Mouse (Mus musculus): ENCODE measurements around the gene Tifa. TPM values are rescaled to one million over a fixed set of nuclear protein-coding genes. Genes with fewer than 3 reads are reported as not detected.

Tifa gene
- total RNA-seq, 2 experiments from 2014 or later: 3.8 to 6.3 TPM

DNA sequence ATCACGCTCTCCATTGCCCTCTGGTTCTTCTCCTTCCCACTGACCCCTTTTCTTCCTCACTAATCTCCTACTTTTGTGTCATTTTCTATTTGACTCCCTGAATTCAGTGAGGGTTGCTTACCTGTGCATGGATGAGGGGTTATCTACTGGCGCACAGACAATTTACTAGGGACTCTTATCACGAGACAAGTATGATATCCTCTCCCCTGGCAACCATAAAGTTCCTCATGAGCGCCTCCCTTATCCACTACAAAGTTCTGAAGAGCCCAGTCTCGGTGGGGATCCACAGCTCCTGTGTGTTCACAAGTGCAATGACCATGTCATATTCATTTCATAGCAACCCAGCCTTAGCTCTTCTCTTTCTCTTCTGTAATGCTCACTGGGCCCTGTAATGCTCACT, 60.3 kb downstream of the Tifa start:
- intact Hi-C loops (cut with DNase I): no loop called here

DNA sequence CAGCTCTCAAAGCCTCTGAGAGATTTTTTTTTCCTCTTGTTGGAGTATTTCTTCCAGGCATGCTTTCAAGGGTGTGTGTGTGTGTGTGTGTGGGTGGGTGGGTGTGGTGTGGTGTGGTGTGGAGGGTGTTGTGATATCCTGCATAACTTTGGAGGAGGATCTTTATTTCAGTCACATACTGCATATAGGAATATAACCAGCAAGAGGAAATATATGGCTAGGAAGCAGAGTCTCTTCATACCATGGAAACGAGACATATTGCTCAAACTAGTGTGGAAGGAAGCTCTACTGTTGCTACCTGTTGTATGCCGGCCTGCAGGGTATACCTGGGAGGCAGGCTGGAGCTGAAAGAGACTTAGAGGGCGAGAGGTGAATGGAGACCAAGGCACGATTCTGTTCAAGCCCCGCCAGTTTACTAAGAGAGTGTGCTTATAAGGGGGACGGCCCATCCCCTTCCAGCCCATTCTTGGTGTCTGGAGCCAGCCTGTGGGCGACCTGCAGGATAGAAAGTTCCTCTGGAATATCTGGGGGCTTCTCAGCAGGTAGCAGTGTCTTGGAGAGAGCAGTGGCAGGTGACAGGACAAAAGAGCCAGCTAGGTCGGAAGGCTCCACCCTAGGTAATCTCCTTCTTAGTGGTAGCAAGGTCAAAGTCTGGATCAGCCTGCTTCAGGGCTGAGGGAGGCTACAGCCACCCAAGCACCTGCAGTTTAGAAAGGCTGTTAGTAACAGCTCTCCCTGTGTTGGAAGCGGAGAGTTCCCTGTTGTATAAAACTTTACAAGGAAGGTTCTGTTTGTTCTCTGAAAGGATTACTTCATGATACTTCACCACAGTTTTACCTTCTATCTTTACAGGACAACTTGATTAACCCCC, 61.4 kb downstream of the Tifa start:
- intact Hi-C loops (cut with DNase I): no loop called here
- DNase-seq (ENCODE audit: low spot score in 2 of 2): no peak

More for the DNA sequence above, 60.3 kb downstream of the Tifa start:
- DNase-seq (ENCODE audit: low spot score in 2 of 2): no peak

DNA sequence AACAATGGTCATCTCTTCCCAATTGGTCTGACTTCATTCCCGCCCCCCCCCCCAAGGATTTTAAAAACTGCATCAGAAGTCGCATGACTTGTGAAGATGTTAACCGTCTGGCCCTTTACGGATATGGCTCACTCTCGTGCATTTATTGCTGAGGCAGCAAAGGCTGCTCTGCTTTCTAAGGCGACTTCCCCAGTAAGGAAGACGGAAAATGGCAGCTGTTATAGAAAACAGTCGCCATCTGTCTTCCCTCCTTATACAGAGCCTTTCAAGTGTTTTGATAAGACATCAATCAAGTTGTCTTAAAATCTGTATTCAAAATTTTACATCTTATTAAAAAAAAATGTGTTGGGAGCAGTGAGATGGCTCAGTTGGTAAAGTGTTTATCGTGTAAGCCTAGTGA, 63.1 kb downstream of the Tifa start:
- intact Hi-C loops (cut with DNase I): loop anchor here (1.0 kb wide), 1 partner anchor 97 kb away; no protein-coding TSS in a partner anchor
- no peak for DNase-seq (ENCODE audit: low spot score in 2 of 2)

DNA sequence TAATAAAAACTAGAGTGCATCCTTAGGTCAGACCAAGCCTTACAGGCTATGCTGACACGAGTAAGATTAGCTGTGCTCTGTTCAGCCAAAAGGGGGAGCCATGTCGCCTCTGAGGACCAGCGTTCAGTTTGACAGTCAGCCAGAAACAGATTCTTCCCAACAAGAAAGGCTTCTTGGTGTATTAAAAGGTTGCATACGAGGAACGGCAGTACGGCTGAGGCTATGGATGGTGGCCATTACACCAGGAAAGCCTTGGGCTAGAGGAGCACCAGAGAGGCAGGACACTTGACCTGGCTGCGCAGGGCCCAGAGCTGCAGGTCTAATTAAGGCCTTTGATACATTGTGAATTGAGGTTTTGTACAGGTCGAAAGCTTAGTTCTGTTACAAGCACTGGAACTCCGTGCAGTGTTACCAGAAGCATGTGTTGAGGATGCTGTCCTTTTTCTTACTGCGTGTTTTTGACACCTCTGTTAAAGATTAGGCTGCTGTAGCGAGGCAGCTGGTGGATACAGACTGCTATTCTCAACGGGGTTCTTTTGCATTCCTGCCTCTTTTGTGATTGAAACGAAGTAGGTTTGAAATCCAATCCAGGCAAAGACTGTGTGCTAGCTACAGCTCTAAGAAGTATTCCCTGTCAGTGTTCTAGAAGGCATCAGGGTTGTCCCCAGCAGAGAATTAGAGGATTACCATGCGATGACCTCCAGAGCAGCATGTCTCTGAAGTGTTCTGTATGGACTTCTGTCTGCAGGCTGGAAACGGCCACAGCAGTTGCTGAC, 64.0 kb downstream of the Tifa start:
- intact Hi-C loops (cut with DNase I): loop anchor here (1.0 kb wide), 1 partner anchor 96 kb away; no protein-coding TSS in a partner anchor
- peak; percentile 76 to 87 for DNase-seq (ENCODE audit: low spot score in 2 of 2)

DNA sequence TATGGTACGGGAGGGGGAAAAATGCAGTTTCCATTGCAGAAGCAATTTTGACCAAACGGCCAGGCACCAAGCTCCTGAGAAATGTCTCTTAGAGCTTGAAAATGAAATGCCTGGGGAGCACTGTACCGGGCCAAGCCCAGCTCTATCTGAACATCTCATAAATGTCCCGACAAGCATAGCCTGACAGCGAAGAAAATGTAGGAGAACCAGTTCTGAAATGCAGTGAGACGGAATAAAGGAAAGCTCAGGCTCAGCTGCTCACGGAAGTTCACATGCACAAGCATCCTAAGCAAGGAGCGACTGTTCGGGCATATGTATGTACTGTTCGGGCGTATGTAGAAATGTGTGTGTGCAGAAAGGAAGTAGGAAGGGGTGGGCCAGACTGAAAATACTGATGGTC, 71.7 kb downstream of the Tifa start:
- no peak for DNase-seq (ENCODE audit: low spot score in 2 of 2)
- intact Hi-C loops (cut with DNase I): no loop called here

DNA sequence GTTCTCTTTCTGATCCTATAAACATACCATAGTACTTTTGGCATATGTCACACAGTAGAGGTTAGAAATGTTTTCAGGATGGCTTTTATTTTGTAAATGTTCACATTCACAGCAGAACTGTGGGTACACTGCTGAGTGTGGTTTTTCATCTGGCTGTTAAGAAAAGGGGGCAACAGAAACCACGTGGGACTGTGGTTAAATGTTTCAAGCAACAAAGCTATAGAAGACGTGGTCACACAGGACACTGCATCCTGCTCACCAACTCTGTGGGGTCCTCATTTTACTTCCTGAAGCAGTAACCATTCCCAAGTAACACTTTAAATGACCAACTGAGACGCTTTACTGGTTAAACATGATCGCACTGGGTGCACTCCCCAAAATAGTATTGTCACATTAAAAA, 72.9 kb downstream of the Tifa start:
- no peak for DNase-seq (ENCODE audit: low spot score in 2 of 2)
- intact Hi-C loops (cut with DNase I): no loop called here

DNA sequence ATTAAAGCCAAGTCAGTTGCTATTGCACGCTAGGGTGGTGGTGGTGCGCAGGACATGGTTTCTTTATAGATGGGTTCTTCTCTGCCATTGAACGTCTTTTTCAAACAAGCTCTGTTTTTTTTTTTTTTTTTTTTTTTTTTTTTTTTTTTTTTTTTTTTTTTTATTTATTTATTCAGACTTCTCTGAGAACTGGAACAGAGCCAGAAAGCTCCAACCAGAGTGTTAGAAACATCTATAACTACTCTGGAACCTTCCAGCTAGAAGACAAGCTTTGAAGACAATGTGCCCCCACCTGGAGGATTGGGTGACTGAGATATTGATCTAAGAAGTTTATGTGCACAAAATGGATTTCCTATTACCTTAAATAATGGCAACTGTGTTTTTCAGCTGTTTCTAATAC, 74.0 kb downstream of the Tifa start:
- DNase-seq (ENCODE audit: low spot score in 2 of 2): no peak
- intact Hi-C loops (cut with DNase I): no loop called here

DNA sequence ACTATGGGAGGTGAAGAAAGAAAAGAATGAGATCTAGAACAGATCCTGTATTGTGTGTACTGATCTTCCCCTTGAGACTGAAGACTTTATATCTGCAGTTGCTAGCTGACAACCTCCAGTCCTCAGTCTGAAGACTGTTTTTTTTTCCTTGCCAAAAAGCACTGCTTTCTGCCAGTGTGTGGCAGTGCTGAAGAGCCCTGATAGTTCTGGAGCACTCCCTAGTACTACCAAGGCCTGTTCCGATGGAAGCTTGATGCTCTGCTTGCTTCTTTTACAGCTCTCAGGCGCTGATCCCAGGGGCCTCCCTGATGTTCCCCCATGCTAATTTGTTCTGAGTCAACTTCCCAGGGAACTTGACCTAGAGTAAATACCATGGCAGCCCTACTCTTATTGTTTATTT, 74.6 kb downstream of the Tifa start:
- intact Hi-C loops (cut with DNase I): no loop called here
- no peak for DNase-seq (ENCODE audit: low spot score in 2 of 2)

DNA sequence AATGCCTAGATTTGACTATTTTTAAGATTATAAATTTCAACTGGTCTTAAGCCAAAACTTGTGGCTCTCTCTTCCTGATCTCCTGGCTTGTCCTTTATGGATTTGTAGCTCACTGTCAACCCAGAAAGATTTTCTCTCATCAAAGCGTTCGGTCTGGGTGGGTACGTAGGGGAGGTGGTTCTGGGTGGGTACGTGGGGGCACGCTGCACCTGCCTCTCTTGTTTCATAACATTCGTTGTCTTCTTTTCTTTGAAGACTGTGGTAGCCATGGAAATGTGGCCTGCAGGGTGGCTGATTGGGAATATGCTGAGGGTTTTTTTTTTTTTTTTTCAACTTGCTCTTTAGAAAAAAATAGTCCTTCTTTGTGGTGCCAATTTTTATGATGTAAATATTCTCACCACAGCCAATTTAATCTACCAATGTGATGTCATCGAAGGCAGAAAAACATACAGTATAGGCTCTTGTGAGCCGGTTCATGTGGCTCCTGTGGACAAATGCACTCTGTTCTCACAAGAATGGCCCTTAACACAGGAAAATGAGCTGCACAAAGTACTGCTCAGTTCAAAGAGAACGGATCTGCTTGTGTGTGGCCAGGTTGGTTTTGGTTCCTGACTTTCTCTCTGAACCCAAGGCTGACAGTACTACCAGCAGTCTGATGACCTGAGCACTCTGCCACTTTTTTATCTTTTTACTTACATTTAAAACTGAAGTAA, 78.6 kb downstream of the Tifa start:
- intact Hi-C loops (cut with DNase I): no loop called here

DNA sequence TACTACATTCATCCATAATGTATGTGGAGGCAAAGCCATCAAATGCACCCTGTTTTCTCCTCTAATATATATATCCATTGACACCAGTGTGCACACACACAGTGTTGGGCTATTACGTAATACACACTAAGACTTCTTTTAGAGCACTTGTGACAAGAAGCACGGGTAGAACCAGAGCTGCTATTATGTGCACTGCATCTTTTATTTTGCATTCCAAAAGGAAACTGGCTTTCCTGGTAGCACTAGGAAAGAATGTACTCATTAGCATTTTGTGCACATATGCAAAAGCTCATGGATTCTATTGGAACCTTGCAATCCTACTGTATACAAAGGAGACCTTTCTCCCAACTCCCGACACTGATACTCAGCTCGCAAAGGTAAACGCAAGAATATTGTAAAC, 79.3 kb downstream of the Tifa start:
- intact Hi-C loops (cut with DNase I): no loop called here

More for the DNA sequence above, 78.6 kb downstream of the Tifa start:
- DNase-seq (ENCODE audit: low spot score in 2 of 2): no peak

DNA sequence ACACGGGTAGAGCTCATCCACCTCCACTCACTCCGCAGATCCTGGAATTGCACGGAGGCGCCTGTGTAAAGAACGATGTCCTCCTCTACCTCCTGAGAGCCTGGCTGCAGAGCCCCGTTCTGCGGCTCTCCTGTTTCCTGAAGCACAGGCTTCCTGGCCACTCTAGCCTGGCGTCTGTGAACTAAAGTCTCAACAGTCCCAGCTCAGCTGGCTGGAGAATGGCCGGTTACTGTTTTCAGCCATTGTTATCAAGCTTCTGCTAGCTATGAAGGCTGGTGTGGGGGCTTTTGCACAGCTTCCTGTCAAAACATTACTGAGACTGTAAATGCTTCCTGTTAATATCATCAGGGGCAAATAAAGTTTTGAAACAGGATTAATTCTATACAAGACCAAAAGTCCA, 82.0 kb downstream of the Tifa start:
- intact Hi-C loops (cut with DNase I): no loop called here
- no peak for DNase-seq (ENCODE audit: low spot score in 2 of 2)

More for the DNA sequence above, 79.3 kb downstream of the Tifa start:
- no peak for DNase-seq (ENCODE audit: low spot score in 2 of 2)

DNA sequence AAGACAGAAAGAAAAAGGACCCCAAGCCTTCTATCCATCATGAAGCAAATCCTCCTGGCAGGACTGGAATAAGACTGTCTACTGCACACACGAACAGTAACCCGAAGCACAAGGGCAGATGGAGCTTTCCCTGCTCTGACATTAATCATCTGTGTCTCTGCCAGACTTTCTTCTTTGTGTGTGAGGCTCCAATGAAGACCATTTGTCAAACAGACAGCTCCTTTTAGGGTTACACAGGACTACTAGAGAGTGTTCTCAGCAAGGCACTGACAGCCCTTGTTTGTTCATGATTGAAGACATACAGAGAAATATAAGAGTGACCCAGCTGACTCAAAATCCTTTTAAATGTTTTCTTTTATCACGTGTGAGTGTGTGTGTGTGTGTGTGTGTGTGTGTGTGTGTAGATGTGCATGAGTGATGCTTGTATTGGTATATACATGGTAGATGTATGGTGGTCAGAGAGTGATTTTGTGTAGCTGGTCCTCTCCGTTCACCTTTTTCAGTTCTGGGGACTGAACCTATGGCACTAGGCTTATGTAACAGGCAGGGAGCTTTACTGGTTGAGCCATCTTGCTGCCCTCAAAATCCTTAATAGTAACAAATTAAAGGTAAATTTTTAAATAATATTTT, 84.8 kb downstream of the Tifa start:
- DNase-seq (ENCODE audit: low spot score in 2 of 2): no peak
- intact Hi-C loops (cut with DNase I): no loop called here

DNA sequence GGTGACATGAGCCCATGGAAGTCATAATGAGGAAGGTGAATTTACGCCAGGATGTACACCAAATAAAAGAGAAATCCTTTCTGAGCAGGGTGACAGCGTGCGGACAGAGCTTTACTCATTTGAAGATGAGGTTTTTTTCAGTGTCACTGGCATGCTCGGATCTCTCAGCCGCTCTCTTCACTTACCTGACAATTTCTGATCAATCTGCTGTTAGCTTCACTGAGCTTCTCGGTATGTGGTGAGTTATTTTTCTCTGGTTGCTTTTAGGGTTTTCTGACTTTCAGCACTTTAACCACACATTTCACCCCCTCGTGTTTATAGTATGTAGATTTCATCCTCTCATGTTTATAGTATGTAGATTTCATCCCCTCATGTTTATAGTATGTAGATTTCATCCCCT, 85.5 kb downstream of the Tifa start:
- intact Hi-C loops (cut with DNase I): no loop called here

DNA sequence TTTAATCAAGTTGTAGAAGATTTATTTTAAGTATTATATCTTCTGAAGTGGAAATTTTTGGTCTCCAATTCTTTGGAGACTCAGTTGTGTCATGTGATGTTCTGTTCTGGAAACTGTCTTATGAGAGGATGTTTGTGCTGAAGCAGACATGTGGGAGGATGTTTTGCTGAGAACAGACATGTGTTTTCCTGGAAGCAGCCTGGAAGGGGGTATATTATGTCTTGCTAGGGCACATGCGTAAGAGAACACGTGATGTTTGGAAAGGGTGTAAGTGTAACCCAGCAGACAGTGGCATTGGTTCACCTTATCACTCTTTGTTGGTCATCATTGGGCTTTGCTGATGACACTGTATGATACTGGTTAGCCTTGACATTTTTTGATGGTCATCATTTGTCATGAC, 85.9 kb downstream of the Tifa start:
- DNase-seq (ENCODE audit: low spot score in 2 of 2): no peak
- intact Hi-C loops (cut with DNase I): no loop called here

More for the DNA sequence above, 85.5 kb downstream of the Tifa start:
- DNase-seq (ENCODE audit: low spot score in 2 of 2): no peak

DNA sequence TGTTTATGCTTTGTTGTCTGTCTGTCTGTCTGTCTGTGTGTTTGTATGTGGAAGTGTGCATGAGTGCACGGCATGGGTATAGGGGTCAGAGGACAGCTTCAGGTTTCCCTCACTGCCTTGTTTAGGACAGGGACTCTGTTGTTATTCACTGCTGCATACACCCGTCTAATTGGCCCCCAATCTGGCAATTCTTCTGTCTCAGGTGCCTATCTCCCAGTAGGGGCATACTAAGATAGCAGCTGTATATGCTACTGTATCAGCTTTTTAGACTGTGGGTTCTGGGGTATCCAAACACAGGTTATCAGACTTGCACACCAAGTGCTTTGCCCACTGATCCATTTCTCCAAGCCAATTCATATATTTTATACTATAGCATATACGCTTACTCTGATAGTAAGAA, 90.4 kb downstream of the Tifa start:
- intact Hi-C loops (cut with DNase I): no loop called here
- DNase-seq (ENCODE audit: low spot score in 2 of 2): no peak

DNA sequence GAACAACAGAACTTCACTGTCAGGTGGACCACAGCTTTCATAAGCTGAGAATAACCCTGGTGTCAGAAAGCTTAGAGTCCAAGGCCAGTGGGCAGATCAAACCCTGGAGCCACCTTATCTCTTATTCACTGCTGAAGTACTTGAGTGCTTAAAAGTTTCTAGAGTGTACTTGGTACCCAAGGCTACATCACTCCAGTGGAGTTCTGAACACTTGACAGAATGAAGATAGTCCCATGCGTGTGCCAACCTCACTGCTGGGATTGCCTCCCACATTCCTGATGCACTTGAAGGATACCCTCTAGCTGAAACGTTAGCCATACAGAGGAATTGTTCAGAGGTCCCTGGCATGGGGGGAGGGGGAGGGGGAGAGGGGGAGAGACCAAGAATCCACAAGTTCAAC, 92.1 kb downstream of the Tifa start:
- intact Hi-C loops (cut with DNase I): no loop called here
- DNase-seq (ENCODE audit: low spot score in 2 of 2): no peak
